Mouse (Mus musculus) thymus, adult 2 months (tissue): Measurements from ENCODE around the gene Pptc7. TPM values are rescaled to one million over a fixed set of nuclear protein-coding genes. Genes with fewer than 3 reads are reported as not detected.

ENCODE experiments used
- DNase-seq: peaks from one replicate; pipeline ENCODE4 v3.0.0; 2021
- H3K27ac ChIP-seq: fragments of 200-500 bp; 2 replicates; pipeline ENCODE4 v1.5.1; 2012; ENCODE audit warnings: low read length, control low read depth; ENCODE audit not compliant: control insufficient read depth, insufficient read depth
- H3K27me3 ChIP-seq: fragments of 200-500 bp; 2 replicates; pipeline ENCODE4 v1.6.1; 2012; ENCODE audit warnings: mild to moderate bottlenecking, low read length, moderate library complexity, mixed read lengths; ENCODE audit not compliant: control insufficient read depth, insufficient read depth
- H3K36me3 ChIP-seq: fragments of 200-500 bp; 2 replicates; pipeline ENCODE4 v1.6.1; 2012; ENCODE audit warnings: mild to moderate bottlenecking, low read length, moderate library complexity; ENCODE audit not compliant: control insufficient read depth, insufficient read depth
- H3K4me1 ChIP-seq: fragments of 200-500 bp; replicated peaks from 2 replicates; pipeline ENCODE4 v1.6.1; 2012; ENCODE audit warnings: low read length; ENCODE audit not compliant: control insufficient read depth, insufficient read depth
- H3K4me3 ChIP-seq: fragments of 200-500 bp; 2 replicates; pipeline ENCODE4 v1.5.1; 2012; ENCODE audit warnings: mild to moderate bottlenecking, low read length, control low read depth, moderate library complexity; ENCODE audit not compliant: control insufficient read depth, insufficient read depth
- CTCF ChIP-seq: fragments of 200-500 bp; IDR thresholded peaks from 2 replicates; pipeline ENCODE4 v1.5.1; 2012; ENCODE audit warnings: mild to moderate bottlenecking, control low read depth, low read length, moderate library complexity, borderline replicate concordance; ENCODE audit not compliant: control insufficient read depth, poor library complexity, insufficient read depth; ENCODE audit errors: extremely low read depth
- POLR2A ChIP-seq: fragments of 200-500 bp; IDR thresholded peaks from 2 replicates; pipeline ENCODE4 v1.6.1; 2012; ENCODE audit warnings: mild to moderate bottlenecking, low read length, control low read depth, moderate library complexity; ENCODE audit not compliant: control insufficient read depth, poor library complexity, insufficient read depth; ENCODE audit errors: extremely low read depth
- WGBS: fragments of 180-500 bp; shearing (Covaris S2); methylation state at CpG from one replicate; pipeline ENCODE4 v1.1.7; 2018; 5-methylcytosine and 5-hydroxymethylcytosine counted together
- polyA plus RNA-seq: library from polyadenylated mRNA; depleted of rRNA; stranded (reverse); fragments of >200 nt; gene quantifications from 2 replicates; pipeline ENCODE4 v1.2.3, GENCODE M21; 2012

Gene Pptc7
- polyA plus RNA-seq, 1 experiment = 78.8 TPM

- peak overlapping the region; percentile 31 for H3K4me3 ChIP-seq
- H3K36me3 ChIP-seq = no peaks in the 10 kb centered on the region; the same call in 1 of the 2 replicates
- H3K27ac ChIP-seq = peak overlapping the region; percentile 27; the same call in 1 of the 2 replicates
- WGBS = 51% methylated on average over 10 of the region's 10 CpGs
- H3K27me3 ChIP-seq = no peaks in the 10 kb centered on the region
- peaks cover 24% of the 10 kb centered on the region for H3K4me1 ChIP-seq
- peak; percentile 42 for DNase-seq
- TF ChIP-seq POLR2A (no peak), CTCF (no peak)
Measured at GRCm38 (mm10) chr5:122286191-122286590, 2.0 kb downstream of the Pptc7 start.

GRCm38 (mm10) chr5:122287026-122287425, 2.9 kb downstream of the Pptc7 start:
- Histone ChIP-seq H3K4me1 (peaks cover 31% of the 10 kb centered on the region), H3K36me3 (no peaks in the 10 kb centered on the region; the same call in 1 of the 2 replicates), H3K27me3 (no peaks in the 10 kb centered on the region), H3K27ac (no peak overlapping the region), H3K4me3 (no peak overlapping the region)
- WGBS = 51% methylated on average over 4 of the region's 4 CpGs
- no peak for TF ChIP-seq POLR2A
- no peak for TF ChIP-seq CTCF
- DNase-seq = no peak

GRCm38 (mm10) chr5:122288147-122288811, 4.1 kb downstream of the Pptc7 start:
- H3K4me1 ChIP-seq = peaks cover 43% of the 10 kb centered on the region
- DNase-seq = peak; percentile 31
- TF ChIP-seq POLR2A = no peak
- no peak for TF ChIP-seq CTCF
- H3K4me3 ChIP-seq = no peak overlapping the region
- 64% methylated on average over 4 of the region's 4 CpGs for WGBS
- no peaks in the 10 kb centered on the region; the same call in 1 of the 2 replicates for H3K36me3 ChIP-seq
- no peaks in the 10 kb centered on the region for H3K27me3 ChIP-seq
- peak overlapping the region; percentile 48; the same call in 1 of the 2 replicates for H3K27ac ChIP-seq

GRCm38 (mm10) chr5:122291149-122291548, 7.0 kb downstream of the Pptc7 start:
- peak overlapping the region; percentile 61 for H3K27ac ChIP-seq
- DNase-seq = peak; percentile 45
- TF ChIP-seq POLR2A (no peak), CTCF (no peak)
- no peaks in the 10 kb centered on the region; the same call in 1 of the 2 replicates for H3K36me3 ChIP-seq
- peaks cover 66% of the 10 kb centered on the region for H3K4me1 ChIP-seq
- 62% methylated on average over 6 of the region's 6 CpGs for WGBS
- H3K4me3 ChIP-seq = no peak overlapping the region
- H3K27me3 ChIP-seq = no peaks in the 10 kb centered on the region

- Histone ChIP-seq H3K4me3 (no peak overlapping the region), H3K36me3 (no peaks in the 10 kb centered on the region; the same call in 1 of the 2 replicates), H3K27me3 (no peaks in the 10 kb centered on the region), H3K4me1 (peaks cover 69% of the 10 kb centered on the region), H3K27ac (peak overlapping the region; percentile 91)
- WGBS = 43% methylated on average over 17 of the region's 17 CpGs
- no peak for TF ChIP-seq CTCF
- TF ChIP-seq POLR2A = no peak
- DNase-seq = peak; percentile 29
Measured at GRCm38 (mm10) chr5:122291553-122292339, 7.6 kb downstream of the Pptc7 start.

- Histone ChIP-seq H3K36me3 (no peaks in the 10 kb centered on the region; the same call in 1 of the 2 replicates), H3K27me3 (no peaks in the 10 kb centered on the region), H3K4me1 (peaks cover 58% of the 10 kb centered on the region), H3K27ac (peak overlapping the region; percentile 72; the same call in 1 of the 2 replicates), H3K4me3 (no peak overlapping the region)
- WGBS = 95% methylated on average over 6 of the region's 6 CpGs
- DNase-seq = no peak
- TF ChIP-seq CTCF (no peak), POLR2A (no peak)
Measured at GRCm38 (mm10) chr5:122293131-122293530, 9.0 kb downstream of the Pptc7 start.
